Mouse (Mus musculus): ENCODE measurements at regions not wholly inside any gene's neighbourhood (a gene's known extent, or its start where the extent isn't known, plus 50 kb on each side); places are given as distances from the start of the nearest gene placed in this dataset.

DNA sequence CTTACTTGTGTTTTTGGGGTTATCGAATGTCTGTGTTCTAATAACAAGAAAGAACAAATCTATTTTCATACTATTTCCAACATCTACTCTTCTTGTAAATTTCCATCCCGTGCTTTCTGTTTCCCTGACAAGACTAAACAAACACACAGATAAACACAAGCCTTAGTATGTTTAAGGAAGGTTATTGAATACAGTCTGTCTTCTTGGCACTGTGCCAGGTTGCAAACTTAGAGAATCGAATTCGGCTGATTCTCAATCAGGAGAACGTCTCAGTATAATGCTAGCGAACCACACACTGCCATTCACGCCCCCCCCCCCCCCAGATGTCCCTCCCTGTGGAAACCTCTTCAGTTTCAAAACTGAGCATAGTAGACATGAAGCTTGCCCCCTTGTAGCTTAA lies 157.2 kb downstream of the Gm5426 start:
- ATAC-seq (replicated peaks; ENCODE audit: insufficient number of reproducible peaks, low FRiP score, low TSS enrichment, poor library complexity, severe bottlenecking) = no peak

GRCm38 (mm10) chr10:96294666-96295065 lies 158.3 kb downstream of the Gm5426 start:
- peak; percentile 75 for ATAC-seq (replicated peaks; ENCODE audit: insufficient number of reproducible peaks, low FRiP score, low TSS enrichment, poor library complexity, severe bottlenecking)

- ATAC-seq (replicated peaks; ENCODE audit: insufficient number of reproducible peaks, low FRiP score, low TSS enrichment, poor library complexity, severe bottlenecking) = no peak
These were observed 161.3 kb downstream of the Gm5426 start for GRCm38 (mm10) chr10:96297658-96298057.

DNA sequence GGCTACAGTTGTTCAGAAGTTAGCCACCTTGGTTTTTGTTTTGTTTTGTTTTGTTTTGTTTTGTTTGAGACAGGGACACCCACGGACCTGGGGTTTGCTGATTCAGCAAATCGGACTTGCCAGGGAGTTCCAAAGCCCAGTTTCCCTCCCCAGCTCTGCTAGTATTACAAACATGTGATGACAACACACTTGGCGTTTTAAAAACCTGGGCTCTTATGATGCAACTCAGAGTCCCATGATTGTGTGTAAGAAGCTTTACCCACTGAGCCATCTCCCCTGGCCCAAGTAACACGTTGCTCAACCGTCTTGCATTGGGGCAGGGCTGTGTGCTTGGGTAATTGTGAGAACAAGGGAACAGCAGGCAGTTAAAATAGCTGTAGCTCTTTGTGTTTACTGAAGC lies 162.2 kb downstream of the Gm5426 start:
- ATAC-seq (replicated peaks; ENCODE audit: insufficient number of reproducible peaks, low FRiP score, low TSS enrichment, poor library complexity, severe bottlenecking) = peak; percentile 72

DNA sequence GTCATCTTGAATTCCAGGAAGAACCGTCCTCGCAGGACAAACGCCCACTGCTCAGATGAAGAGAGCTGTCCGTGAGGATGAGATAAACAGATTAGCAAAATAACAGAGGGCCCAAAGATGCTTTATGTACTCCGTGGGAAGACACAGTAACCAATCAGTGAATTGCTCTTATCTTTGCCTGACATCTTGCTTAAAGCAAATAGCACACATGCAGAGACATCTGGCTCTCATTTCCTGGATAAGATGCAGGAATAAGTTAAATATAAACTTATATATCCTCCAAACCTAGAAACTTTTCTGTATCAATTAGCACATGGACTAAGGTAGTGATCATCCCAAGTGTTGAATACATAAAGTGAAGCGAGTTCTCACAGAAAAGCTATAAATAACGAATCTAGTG lies 169.3 kb downstream of the Gm5426 start:
- no peak for ATAC-seq (replicated peaks; ENCODE audit: insufficient number of reproducible peaks, low FRiP score, low TSS enrichment, poor library complexity, severe bottlenecking)

DNA sequence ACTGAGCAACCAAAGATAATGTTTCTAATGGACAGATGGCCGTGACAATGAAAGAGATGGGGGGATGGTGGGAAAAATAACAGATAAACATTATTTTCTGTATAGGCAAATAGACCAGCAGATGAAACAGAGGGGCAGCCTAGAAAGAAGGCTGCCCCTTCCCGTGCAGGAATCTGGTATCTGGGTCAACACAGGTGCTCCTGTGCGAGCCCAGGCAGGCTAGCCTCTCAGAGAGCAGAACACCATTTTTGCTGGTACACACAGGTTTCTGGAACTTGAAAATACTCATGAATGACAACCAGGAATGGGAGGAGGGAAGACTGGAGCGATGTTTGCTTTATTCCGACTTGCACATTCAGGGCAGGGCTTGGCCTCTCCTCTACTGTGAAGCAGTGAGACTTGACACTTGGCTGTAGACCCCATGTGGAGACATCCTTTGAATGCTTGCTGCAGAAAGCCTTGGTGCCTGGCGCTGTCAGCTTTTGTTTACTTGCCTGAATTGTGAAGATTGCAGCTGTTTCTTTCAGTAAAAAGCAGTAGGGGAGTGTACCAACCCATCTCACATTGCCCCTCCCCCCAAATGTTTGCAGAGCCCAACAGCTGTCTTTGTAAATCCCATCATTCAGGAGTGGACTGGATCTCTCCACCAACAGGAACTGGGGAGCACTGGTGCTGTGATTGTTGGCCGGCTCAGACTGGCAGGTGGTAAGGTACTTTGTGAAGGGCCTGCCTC lies 172.5 kb downstream of the Gm5426 start:
- no peak for ATAC-seq (replicated peaks; ENCODE audit: insufficient number of reproducible peaks, low FRiP score, low TSS enrichment, poor library complexity, severe bottlenecking)

DNA sequence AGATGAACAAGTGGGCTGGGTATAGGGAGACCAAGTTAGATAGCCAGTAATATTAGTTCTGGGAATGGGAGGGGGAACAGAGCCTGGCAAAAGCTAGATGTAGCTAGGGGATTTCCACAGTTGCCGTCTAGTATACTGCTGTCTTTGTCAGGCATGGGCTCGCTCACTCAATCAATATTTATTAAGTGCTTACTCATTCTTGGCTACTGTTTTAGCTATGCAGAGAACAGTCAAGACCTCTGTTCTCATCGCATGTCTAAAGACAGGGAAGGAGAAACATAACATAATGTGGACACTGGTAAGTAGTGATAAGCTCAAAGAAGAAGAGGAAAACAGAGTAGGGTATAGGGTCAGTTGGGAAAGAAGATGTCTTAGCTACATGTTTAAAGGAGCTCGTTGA lies 173.4 kb downstream of the Gm5426 start:
- ATAC-seq (replicated peaks; ENCODE audit: insufficient number of reproducible peaks, low FRiP score, low TSS enrichment, poor library complexity, severe bottlenecking) = no peak

GRCm38 (mm10) chr10:96325297-96325696 lies 188.9 kb downstream of the Gm5426 start:
- peak; percentile 60 for ATAC-seq (replicated peaks; ENCODE audit: insufficient number of reproducible peaks, low FRiP score, low TSS enrichment, poor library complexity, severe bottlenecking)

DNA sequence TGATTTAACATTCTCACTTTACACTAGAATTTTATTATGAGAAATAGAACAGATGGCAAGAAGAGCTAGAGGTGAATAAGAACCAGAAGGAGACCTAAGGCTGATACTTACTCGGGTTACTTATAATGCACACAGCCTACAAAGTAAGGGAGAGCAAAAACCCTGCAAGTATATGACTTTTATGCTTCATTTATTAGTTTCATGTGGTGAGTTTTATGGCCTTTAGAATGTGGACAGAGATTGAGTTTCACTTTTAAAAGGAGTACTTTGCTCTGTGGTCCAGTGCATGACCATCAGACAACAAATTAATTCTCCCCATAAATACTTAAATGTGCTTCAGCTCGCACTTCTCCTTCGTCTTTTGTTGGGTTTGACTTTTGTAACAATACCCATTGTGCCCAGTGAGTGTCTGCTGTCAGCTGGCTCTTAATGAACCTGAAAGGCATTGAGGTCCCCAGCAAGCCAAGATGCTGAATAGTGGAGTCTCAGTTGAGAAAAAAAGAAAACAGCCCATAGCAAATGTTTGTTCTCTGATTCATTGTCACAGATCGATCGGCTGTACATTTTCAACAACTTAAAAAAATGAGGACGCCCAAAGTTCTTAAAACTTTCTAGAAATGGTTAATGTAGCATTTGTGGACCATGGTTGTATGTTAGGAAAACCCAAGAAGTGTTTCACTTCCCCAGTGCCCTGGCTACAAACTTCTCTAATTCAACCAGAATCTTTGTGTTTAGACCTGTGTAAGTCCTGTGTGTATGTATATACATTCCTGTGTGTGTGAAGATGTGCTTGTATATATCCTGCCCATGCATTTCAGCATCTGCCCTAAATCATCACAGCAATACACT lies 194.5 kb downstream of the Gm5426 start:
- no peak; the same call in 1 of the 2 replicates for ATAC-seq (replicated peaks; ENCODE audit: insufficient number of reproducible peaks, low FRiP score, low TSS enrichment, poor library complexity, severe bottlenecking)

GRCm38 (mm10) chr10:96332731-96333201 lies 196.4 kb downstream of the Gm5426 start:
- ATAC-seq (replicated peaks; ENCODE audit: insufficient number of reproducible peaks, low FRiP score, low TSS enrichment, poor library complexity, severe bottlenecking) = peak; percentile 72

- ATAC-seq (replicated peaks; ENCODE audit: insufficient number of reproducible peaks, low FRiP score, low TSS enrichment, poor library complexity, severe bottlenecking) = peak; percentile 59
These were observed 196.8 kb downstream of the Gm5426 start for GRCm38 (mm10) chr10:96333224-96333623.

DNA sequence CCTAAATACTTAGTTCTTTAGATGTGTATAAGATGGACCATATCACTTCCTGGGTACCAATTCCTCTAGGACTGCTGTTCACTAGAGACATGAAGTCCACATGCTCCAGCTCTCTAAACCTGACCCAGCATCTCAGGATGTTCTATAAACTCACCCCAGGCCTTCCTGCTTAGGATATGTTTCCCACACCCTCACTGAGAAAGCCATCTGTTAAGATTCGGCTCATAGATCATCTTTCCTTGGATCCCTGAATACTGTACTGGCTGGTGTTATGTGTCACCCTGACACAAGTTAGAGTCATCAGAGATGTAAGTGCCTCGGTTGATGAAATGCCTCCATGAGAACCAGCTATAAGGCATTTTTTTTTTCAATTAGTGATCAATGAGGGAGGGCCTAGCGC lies 199.9 kb downstream of the Gm5426 start:
- ATAC-seq (replicated peaks; ENCODE audit: insufficient number of reproducible peaks, low FRiP score, low TSS enrichment, poor library complexity, severe bottlenecking) = no peak

DNA sequence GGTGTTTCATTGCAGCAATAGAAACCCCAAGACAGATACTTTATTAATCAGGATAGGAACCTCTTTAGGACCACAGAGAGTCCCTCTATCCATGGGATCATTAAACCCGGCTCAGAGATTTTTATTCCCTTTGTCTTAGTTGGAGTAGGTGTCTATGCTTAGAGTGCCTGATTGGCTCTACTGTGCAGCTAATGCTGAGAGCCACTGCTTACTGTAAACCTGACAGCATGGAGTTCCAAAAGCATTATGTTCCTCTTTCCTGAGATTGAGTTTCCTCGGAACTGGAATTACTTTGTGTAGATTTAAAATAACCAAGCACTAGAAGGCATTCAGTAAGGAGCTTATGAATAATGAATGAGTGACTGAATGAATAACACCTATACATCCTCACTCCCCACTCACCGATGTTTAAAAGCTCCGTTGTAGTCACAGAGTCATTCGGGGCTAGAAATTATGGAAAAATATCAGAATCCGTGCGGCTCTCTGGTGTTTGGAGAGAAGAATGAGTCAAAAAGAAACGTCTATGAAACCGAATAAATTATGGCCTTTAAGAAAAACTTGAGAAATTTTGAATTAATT lies 200.8 kb downstream of the Gm5426 start:
- no peak for ATAC-seq (replicated peaks; ENCODE audit: insufficient number of reproducible peaks, low FRiP score, low TSS enrichment, poor library complexity, severe bottlenecking)

- peak; percentile 75 for ATAC-seq (replicated peaks; ENCODE audit: insufficient number of reproducible peaks, low FRiP score, low TSS enrichment, poor library complexity, severe bottlenecking)
These were observed 201.6 kb downstream of the Gm5426 start for GRCm38 (mm10) chr10:96337797-96338608.

DNA sequence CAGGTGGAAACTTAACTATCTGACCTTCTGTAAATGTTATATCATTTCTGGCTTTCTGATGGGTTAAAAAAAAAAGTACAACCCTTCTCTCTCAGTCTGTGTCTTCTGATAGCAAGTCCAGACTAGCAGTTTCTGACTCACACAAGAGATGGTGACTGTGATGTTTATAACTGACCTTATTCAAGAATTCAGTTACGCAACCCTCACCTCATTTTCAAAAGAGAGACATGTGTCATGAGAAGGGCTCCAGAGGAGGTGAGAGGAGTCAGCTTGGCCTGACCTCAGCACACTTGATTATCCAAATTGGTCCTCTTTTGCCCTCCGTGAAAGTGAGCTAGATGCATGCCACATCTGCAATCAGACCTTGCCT lies 202.2 kb downstream of the Gm5426 start:
- peak; percentile 43 for ATAC-seq (replicated peaks; ENCODE audit: insufficient number of reproducible peaks, low FRiP score, low TSS enrichment, poor library complexity, severe bottlenecking)

- ATAC-seq (replicated peaks; ENCODE audit: insufficient number of reproducible peaks, low FRiP score, low TSS enrichment, poor library complexity, severe bottlenecking) = no peak
These were observed 206.1 kb downstream of the Gm5426 start for GRCm38 (mm10) chr10:96342476-96342875.

DNA sequence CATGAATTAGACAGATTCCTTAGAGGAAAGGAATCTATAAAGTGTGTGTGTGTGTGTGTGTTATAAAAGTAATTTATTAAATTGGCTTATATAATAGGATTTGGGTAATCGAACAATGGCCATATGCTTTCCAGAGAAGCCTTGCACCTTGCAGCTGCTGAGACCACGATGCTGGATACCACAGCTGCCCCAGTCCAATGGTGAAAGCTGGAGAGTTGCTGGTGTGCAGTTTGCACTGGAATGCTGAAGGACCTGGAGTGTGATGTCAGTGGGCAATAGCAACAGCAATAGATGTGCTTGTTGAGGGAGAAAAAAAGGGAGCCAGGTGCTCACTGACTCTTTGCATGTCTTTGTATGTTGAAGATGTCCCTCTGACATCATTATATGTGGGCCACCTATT lies 207.3 kb downstream of the Gm5426 start:
- ATAC-seq (replicated peaks; ENCODE audit: insufficient number of reproducible peaks, low FRiP score, low TSS enrichment, poor library complexity, severe bottlenecking) = no peak

DNA sequence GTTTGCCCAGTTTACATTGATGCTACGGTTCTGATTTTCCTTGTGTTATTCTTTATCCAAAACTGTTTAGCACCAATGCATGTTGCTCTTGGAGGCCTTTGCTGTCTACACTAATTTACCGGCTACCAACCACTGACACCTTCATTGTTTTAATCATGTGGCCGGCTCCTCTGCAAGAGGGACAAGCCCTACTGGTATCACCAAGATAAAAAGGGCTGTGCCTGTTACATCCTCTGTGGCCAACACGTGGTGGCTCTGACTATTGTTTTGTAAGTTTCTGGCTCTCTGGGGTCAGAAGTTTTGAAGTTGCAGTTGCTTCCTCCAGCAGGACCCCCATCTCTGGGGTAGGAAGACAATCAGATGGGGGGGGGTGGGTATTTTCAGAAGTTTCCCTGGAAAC lies 214.3 kb downstream of the Gm5426 start:
- ATAC-seq (replicated peaks; ENCODE audit: insufficient number of reproducible peaks, low FRiP score, low TSS enrichment, poor library complexity, severe bottlenecking) = peak; percentile 91

- peak; percentile 83 for ATAC-seq (replicated peaks; ENCODE audit: insufficient number of reproducible peaks, low FRiP score, low TSS enrichment, poor library complexity, severe bottlenecking)
These were observed 214.9 kb downstream of the Gm5426 start for GRCm38 (mm10) chr10:96351320-96351719.

Measured in monocyte, adult 5-6 weeks (primary cell).